Mouse (Mus musculus) cerebellum, adult (tissue): ENCODE measurements at regions not wholly inside any gene's neighbourhood (a gene's known extent, or its start where the extent isn't known, plus 50 kb on each side); places are given as distances from the start of the nearest gene placed in this dataset.
A peak's percentile ranks its signal among the peaks of the same experiment; 100 is the strongest.
"Not testable (repeated sequence)": the region's sequence is repeated elsewhere in the genome, so short reads cannot be mapped to it uniquely, and the experiment has no call there.

ENCODE experiments used
- ATAC-seq: cut with Nextera tagmentation; 2 replicates; pipeline ENCODE4 v1.9.2; 2017; ENCODE audit warnings: mild to moderate bottlenecking, moderate library complexity, mixed read lengths; ENCODE audit not compliant: insufficient number of reproducible peaks, low FRiP score, low TSS enrichment

DNA sequence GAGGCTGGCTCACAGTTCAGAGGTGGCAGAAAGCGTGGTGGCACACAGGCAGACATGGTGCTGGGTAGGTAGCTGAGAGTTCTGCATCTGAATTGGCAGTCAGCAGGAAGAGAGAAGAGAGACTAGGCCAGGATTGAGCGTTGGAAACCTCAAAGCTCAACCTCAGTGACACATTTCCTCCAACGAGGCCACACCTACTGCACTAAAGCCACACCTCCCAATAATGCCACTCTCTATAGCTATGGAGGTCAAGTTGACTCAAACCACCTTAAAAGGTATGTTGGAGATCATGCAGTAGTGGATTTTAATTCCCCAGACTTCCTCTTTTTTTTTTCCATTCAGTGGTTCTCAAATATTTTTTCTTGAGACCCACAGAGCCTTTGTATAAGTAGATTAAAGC lies 57.1 kb downstream of the Ccdc54 start:
- ATAC-seq, result no peak

DNA sequence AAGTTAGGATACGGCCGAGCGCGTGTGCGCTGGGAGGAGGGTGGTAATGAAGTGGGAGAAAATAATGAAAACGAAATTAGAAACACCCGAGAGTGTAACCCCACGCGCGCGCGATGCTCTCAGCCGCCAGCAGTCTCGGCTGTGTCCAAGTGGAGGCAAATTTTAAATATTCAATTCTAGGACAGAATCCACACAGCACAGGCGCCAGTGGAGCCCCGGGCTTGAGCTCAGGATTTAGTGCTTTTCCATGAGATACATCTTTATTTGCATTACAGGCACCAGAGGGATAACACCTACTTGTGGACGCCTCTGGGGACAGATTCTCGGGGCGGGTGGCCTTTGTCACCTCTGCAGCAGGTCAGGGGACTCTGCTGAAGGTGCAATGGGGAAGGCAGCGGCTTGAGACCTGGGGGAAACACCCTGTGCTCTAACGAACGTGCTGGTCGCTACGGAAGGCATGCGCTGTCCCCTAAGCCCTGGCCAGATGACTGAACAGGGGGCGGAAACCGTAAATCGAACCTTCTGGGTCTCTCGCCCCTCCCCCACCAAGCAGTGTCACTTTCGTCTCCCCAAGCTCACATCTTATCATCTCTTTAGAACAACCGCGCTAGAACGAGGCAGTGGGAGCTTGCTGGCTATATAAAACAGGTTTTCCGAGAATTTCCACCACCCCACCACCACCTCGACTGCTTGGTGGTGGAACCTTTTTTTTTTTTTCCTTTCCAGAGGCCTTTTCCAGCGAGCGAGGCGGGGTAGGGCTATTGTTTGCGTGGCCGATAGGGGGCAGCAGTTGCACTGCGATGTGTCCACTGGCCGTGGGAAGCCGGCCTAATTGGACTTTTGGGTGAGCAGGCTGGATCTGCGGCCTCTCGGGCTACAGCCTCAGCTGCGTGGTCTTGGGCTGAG lies 61.2 kb downstream of the Ccdc54 start:
- ATAC-seq, result peak; percentile 85

- ATAC-seq, result peak; percentile 50
Measured at GRCm38 (mm10) chr16:50528677-50529510, 62.1 kb downstream of the Ccdc54 start.

DNA sequence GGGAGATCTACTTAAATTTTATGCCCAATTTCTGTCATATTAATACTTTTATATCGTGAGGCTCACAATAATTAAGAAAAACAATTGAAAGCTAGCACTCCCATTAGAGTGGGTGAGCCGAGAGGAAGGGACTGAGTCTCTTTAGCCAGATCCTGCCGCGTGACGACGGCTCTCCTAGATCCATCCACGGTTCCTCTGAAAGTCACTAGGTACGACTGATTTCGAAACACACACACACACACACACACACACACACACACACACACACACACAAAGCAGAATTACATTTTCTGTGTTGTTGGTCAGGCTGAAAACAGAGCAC lies 62.6 kb downstream of the Ccdc54 start:
- ATAC-seq, result no peak

- ATAC-seq, result not testable (repeated sequence)
Measured at GRCm38 (mm10) chr16:50526930-50527329, 64.0 kb downstream of the Ccdc54 start.

GRCm38 (mm10) chr16:50525934-50526366 lies 65.0 kb downstream of the Ccdc54 start:
- no peak for ATAC-seq

GRCm38 (mm10) chr16:50525504-50525903 lies 65.5 kb downstream of the Ccdc54 start:
- ATAC-seq, result no peak

DNA sequence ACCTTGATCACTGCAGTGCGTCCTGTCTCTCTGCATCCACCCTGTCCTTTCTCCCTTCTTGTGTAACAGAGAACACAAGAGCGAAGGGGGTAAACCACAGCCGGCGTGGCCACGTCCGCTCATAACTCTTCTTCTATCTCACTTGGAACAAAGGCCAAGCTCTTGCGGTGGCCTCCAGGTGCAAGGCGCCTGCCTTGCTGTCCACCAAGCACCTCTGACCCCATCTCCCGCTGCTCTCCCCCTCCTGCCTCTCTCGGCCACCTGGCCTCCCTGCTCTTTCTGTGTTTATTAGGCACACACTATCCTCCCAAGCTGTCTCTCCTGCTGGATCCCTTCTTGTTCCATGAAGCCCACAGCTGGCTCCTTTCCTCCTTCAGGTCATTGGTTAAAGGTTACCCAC lies 71.3 kb downstream of the Ccdc54 start:
- no peak for ATAC-seq

DNA sequence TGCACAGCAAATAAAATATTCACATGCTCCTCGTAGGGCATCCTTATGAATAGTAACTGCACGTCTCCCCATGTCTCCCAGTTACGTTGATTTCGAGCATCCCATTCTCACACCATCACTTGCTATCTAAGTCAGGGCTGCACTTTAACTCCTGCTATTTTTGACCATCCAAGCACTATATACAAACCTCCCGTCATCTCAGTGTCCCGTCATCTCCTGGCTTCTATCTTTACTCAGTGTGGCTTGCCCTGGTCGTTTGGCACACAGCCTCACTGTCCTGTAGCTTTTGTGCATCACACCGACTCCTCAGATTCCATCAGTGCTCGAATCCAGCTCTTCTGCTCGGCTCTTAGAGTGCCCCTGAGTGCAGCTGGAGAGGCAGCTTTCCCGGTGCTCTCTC lies 74.4 kb downstream of the Ccdc54 start:
- ATAC-seq, result no peak

- no peak for ATAC-seq
Measured at GRCm38 (mm10) chr16:50515039-50515438, 75.9 kb downstream of the Ccdc54 start.

- no peak for ATAC-seq
Measured at GRCm38 (mm10) chr16:50512080-50512479, 78.9 kb downstream of the Ccdc54 start.

DNA sequence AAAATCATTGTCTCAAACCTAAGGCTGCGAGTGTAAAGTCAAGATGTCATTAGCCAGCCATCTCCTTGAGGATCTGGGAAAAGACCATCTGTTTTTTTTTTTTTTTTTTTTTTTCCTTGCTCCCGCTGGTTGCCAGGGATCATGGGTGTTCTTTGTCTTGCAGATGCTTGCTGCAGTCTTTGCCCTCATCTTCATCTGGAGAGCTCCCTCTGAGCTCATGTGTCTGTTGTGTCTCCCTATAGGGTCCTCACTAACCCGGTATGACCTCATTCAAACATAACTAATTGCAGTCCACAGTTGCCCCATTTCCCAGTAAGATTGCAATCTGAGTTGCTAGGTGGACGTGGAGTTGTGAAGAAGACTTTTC lies 77.3 kb upstream of the Bbx start:
- ATAC-seq, result no peak

DNA sequence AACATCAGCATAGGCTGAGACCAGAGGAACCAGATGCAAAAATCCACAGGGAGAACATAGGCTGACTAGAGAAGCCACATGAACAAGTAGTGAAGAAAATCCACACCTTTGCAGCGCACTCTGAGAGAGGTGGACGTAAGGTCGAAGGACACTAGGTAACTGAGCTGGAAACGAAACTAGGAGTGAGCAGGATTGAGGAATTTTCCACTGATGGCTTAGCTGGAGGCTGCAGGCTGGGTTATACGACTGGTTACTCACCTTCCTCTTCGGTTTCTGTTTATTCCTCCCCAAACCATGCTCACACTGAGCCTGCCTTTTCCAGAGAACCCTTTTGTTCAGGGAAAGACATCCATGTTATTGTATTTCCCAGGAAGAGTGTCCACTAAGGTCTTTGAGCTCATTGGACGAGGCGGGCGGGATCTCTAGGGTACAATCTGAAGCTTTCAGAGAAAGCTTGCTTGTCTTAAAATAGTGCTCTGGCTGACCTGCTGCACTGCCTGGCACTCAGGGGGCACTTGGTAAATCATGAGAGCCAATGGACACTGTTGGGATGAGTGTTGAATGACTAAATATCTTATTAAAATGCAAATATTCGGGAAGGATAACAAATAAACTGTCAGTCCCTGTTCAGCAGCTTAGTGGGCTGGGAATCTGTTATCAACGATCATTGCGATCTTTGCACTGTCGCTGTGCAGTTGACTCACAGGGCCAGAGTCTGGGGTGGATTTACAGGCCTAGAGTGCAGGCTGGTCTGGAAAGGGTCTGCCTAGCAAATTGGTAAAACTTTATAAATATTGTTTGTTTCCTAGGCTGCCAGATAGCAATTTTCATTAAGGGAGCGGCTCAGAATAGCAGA lies 76.7 kb upstream of the Bbx start:
- no peak for ATAC-seq

DNA sequence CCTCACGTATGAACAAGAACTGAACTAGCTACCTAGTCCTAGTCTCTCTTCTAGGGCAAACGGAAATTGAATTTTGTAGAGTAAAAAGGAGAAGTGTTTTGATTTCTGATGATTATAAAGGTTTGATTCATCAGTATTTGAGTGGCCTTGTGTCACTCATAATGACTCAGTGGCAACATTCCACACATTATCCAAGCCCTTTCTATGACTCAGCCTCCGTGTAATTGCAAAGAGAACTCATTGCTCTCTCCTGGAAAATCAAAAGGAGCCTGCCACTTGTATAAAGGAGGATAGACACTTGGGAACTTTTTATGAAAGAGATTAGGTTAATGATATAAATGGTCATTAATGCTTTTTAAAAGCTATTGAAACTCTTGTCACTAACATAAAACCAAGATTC lies 72.4 kb upstream of the Bbx start:
- ATAC-seq, result no peak

DNA sequence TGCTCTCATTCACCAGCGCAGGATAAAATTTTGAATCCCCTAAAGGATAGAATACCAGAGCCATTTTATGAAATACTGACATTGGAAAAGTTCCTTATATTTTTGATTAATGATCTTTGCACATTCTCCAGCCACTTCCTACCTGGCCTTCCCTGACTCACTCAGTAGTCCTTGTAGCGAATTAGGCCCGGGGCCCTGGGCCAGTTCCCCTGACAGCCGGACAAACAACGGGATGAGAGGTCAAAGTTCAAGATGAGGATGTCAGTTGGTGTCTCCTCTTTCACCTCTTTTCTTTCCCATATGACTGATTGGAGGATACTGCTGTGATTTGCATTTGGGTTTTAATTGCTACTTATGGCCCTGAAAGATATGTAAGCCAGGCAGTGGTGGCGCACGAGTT lies 66.7 kb upstream of the Bbx start:
- ATAC-seq, result no peak

DNA sequence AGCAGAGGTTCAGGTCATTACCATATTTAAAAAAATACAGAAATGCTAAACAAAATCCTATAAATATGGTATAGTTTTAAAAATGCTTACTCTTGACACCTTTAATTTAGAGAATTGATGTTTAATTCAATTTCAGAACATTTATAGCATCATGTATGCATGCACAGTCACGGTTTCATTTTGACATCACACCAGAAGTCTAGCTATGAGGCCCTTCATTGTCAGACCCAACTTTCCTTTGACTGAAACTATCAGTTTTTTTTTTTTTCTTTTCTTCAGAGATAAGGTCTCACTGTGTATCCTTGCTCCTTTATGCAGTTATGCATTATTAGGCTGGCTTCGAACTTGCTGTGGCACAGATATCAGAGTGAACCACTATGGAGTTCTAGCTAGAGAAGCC lies 61.5 kb upstream of the Bbx start:
- ATAC-seq, result no peak

GRCm38 (mm10) chr16:50489244-50489643 lies 57.1 kb upstream of the Bbx start:
- ATAC-seq, result no peak

- ATAC-seq, result no peak
Measured at GRCm38 (mm10) chr16:50482360-50482786, 50.2 kb upstream of the Bbx start.
